Mouse (Mus musculus) intestine, embryonic 15.5 days (tissue): ENCODE data around the gene Tfrc. TPM values are rescaled to one million over a fixed set of nuclear protein-coding genes. Genes with fewer than 3 reads are reported as not detected.
A peak's percentile ranks its signal among the peaks of the same experiment; 100 is the strongest.

Experiments used
- ATAC-seq: fragments of 200-750 bp; cut with Nextera tagmentation; 2 replicates; pipeline ENCODE4 v1.8.0; 2017; ENCODE audit warnings: moderate TSS enrichment, moderate library complexity
- H3K27ac ChIP-seq: fragments of 300-500 bp; sonication (generic); 2 replicates; pipeline ENCODE4 v1.5.1; 2015; ENCODE audit warnings: mild to moderate bottlenecking, inconsistent platforms
- H3K27me3 ChIP-seq: fragments of 300-500 bp; sonication (generic); replicated peaks from 2 replicates; pipeline ENCODE4 v1.6.1; 2015; ENCODE audit warnings: inconsistent platforms
- H3K36me3 ChIP-seq: fragments of 300-500 bp; sonication (generic); 2 replicates; pipeline ENCODE4 v1.6.1; 2015; ENCODE audit warnings: inconsistent platforms
- H3K4me1 ChIP-seq: fragments of 300-500 bp; sonication (generic); replicated peaks from 2 replicates; pipeline ENCODE4 v1.6.1; 2015; ENCODE audit warnings: inconsistent platforms
- H3K4me2 ChIP-seq: fragments of 300-500 bp; sonication (generic); replicated peaks from 2 replicates; pipeline ENCODE4 v1.6.1; 2015; ENCODE audit warnings: mild to moderate bottlenecking, inconsistent platforms
- H3K4me3 ChIP-seq: fragments of 300-500 bp; sonication (generic); replicated peaks from 2 replicates; pipeline ENCODE4 v1.5.1; 2015; ENCODE audit warnings: inconsistent platforms
- H3K9ac ChIP-seq: fragments of 300-500 bp; sonication (generic); 2 replicates; pipeline ENCODE4 v1.6.1; 2015; ENCODE audit warnings: inconsistent platforms
- H3K9me3 ChIP-seq: fragments of 300-500 bp; sonication (generic); 2 replicates; pipeline ENCODE4 v1.6.1; 2016; ENCODE audit warnings: inconsistent platforms
- WGBS: fragments of 180-500 bp; shearing (Covaris S2); methylation state at CpG from one replicate; pipeline ENCODE4 v1.1.7; 2015; 5-methylcytosine and 5-hydroxymethylcytosine counted together
- polyA plus RNA-seq: library from polyadenylated mRNA; unstranded; fragments of >200 nt; fragmentation: Nextera tagmentation; extraction: Ambion mirVana; gene quantifications from 2 replicates; pipeline ENCODE4 v1.2.1, GENCODE M21; 2015

Tfrc gene
- 88.1 and 103 TPM in 2 replicates for polyA plus RNA-seq

DNA sequence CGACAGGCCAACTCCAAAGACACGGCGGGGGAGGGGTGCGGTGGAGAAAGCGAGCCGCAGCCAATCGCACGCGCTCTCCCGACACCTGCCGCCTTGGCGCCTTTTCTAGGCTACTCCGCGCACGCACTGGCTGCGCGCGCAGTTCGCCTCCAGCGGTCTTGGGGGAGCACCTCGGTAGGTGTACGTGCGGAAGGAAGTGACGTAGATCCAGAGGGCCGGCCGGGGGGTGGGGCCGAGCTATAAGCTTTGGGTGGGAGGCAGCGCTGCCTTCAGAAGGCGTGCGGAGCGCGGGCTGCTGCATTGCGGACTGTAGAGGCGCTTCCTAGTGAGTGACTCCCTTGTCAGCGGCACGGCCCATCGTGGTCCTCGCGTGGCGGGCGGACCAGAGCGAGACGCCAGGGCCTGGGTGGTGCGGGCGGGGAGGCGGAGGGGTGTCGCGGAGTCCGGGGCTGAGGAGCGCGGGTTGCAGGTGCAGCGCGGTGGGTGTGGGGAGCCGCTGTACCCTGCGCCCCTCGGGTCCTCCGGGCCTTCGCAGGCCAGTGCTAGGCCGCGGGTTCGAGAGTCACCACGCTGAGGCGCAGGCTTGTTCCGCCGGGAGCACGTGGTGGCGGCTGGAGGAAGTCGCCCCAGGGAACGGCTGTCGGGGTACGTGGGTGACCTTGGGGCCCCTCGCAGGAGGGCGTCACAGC, at the start of gene Tfrc:
Gene Tfrc (plus strand): TSS at position 209 of the 689 bp plus-strand sequence.
- Histone ChIP-seq H3K4me1 (no peaks in the 10 kb centered on the region), H3K27me3 (no peaks in the 10 kb centered on the region), H3K9ac (peak within 1 kb of the TSS; percentile 84), H3K4me2 (peak within 1 kb of the TSS; percentile 78), H3K36me3 (no peaks in the 10 kb centered on the region), H3K4me3 (peak within 1 kb of the TSS; percentile 77), H3K9me3 (no peaks in the 10 kb centered on the region), H3K27ac (peak within 1 kb of the TSS; percentile 95)
- peak; percentile 98 for ATAC-seq
- under 1% methylated on average over 70 of the region's 73 CpGs for WGBS

DNA sequence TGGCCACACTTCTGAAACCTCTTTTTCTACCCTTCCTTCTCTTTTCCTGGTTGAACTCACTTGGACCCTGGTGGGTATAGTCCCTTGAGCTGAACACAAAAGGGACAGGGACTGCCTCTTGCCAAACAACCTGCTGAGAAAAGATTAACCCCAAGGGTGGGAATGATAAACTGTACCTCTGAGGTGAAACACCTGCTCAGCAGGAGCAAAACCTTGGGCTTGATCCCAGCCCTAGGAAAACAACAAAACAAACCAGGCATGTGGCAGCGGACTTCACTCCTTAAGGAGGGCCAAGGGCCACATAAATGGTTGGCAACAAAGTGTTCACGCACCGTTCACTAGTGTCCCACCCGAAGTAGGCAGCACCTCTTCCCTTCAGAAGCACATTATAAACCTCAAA, 49.2 kb upstream of the Tfrc start:
- Histone ChIP-seq H3K4me1 (no peaks in the 10 kb centered on the region), H3K9me3 (no peaks in the 10 kb centered on the region), H3K27me3 (no peaks in the 10 kb centered on the region), H3K4me3 (no peak overlapping the region), H3K9ac (no peak overlapping the region), H3K36me3 (no peaks in the 10 kb centered on the region), H3K4me2 (no peak overlapping the region), H3K27ac (no peak overlapping the region)
- 61% methylated on average over 4 of the region's 4 CpGs for WGBS
- no peak for ATAC-seq

DNA sequence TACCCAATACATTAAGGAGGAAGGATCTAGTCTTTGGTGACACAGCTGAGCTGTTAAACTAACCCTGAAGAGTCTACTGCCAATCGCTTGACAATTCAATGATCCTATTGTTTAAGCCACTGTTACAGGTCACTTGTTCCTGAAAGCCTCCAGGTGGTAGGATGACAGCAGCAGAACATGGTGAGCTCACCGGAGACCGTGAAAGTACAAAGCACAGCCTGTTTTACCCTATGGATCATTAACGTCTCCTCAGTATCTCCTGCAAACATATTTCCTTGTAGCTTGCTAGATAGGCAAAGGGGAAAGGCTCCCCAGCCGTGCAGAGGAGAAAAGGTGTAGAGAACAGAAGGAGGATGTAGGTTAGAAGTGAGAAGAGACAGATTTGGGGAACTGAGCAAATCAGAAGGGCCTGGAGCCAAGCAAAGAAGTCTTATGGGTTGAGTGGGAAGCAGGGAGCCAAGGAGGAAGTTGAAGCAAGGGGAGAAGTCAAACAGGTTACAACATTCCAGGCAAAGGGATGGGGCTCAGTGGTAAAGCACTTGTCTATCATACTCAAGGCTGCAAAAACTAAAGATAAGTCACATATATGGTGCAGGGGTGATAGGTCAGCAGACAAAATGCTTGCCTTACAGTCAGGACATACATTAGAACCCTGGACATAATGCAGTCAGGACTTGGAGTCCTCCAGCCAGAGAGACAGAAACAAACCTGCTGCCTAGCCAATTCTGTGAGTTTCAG, 45.5 kb upstream of the Tfrc start:
- ATAC-seq = peak; percentile 88
- peak overlapping the region; percentile 64 for H3K27ac ChIP-seq
- no peak overlapping the region for H3K9ac ChIP-seq
- H3K36me3 ChIP-seq = no peaks in the 10 kb centered on the region
- no peaks in the 10 kb centered on the region for H3K9me3 ChIP-seq
- 44% methylated on average over 5 of the region's 5 CpGs for WGBS
- no peak overlapping the region for H3K4me2 ChIP-seq
- no peak overlapping the region for H3K4me3 ChIP-seq
- no peaks in the 10 kb centered on the region for H3K4me1 ChIP-seq
- no peaks in the 10 kb centered on the region for H3K27me3 ChIP-seq

DNA sequence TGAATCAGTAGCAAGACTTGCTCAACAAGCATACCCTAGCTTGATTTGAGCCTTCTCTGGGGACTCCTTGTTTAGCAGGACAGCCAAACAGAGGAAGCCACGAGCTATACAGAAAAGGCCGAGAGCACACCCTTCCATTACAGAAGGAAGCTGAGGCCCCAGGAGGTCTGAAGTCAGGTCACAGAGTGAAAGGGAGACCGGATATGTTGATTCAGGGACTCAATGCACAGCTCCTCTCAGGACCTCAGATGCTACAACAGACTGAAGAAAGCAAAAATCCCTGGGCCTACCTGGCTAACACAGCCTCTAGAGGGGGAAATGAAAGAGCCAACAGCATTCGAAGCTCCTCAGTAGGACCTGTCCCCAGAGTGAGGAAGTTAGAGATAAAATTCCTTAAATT, 41.4 kb upstream of the Tfrc start:
- no peak for ATAC-seq
- 69% methylated on average over 4 of the region's 4 CpGs for WGBS
- Histone ChIP-seq H3K4me2 (no peak overlapping the region), H3K27me3 (no peaks in the 10 kb centered on the region), H3K27ac (no peak overlapping the region), H3K4me3 (no peak overlapping the region), H3K36me3 (no peaks in the 10 kb centered on the region), H3K9me3 (no peaks in the 10 kb centered on the region), H3K4me1 (no peaks in the 10 kb centered on the region), H3K9ac (no peak overlapping the region)

DNA sequence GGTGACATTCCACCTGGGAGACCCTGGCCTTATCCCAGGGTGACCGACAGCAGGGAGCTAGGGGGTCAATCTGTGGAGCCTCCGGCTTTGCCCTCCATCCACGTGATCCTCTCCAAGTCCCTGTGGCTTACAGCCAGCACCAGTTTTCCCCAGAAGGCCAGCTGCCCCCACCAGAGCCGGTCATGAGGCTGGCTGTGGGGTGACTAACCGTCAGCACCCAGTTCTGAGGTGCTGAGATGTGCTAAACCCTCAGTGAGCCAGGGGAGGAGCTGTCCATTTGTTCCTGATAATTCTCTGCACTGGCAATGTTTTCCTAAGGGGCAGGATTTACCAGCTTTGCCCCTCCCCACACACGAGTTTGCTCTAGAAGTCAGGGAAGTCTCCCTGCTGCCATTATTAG, 40.3 kb upstream of the Tfrc start:
- Histone ChIP-seq H3K27ac (no peak overlapping the region), H3K4me3 (no peak overlapping the region), H3K9me3 (no peaks in the 10 kb centered on the region), H3K9ac (no peak overlapping the region), H3K4me1 (no peaks in the 10 kb centered on the region), H3K36me3 (no peaks in the 10 kb centered on the region), H3K27me3 (no peaks in the 10 kb centered on the region), H3K4me2 (no peak overlapping the region)
- 60% methylated on average over 6 of the region's 6 CpGs for WGBS
- no peak for ATAC-seq

DNA sequence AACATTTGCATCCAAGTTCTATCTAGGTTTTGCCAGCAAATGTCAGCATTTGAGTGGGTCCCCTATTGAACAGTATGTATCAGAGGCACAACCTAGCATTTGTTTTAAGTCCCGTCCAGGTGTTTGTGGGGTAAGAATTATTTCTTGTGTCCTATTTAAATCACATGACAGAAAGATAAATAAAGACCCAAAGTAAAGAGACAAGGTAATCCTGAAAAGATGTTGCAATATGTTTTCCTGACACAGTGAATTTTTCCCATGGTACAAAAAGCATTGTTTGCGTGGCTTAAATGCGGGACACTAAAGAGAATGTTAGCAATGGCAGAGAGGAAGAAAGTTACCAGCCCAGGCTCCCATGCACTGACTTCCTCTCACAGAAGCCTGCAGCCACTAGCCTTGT, 38.7 kb upstream of the Tfrc start:
- 75% methylated on average over 3 of the region's 3 CpGs for WGBS
- Histone ChIP-seq H3K4me3 (no peak overlapping the region), H3K9ac (no peak overlapping the region), H3K4me2 (no peak overlapping the region), H3K27ac (no peak overlapping the region), H3K9me3 (no peaks in the 10 kb centered on the region), H3K36me3 (no peaks in the 10 kb centered on the region), H3K27me3 (no peaks in the 10 kb centered on the region), H3K4me1 (no peaks in the 10 kb centered on the region)
- no peak for ATAC-seq

DNA sequence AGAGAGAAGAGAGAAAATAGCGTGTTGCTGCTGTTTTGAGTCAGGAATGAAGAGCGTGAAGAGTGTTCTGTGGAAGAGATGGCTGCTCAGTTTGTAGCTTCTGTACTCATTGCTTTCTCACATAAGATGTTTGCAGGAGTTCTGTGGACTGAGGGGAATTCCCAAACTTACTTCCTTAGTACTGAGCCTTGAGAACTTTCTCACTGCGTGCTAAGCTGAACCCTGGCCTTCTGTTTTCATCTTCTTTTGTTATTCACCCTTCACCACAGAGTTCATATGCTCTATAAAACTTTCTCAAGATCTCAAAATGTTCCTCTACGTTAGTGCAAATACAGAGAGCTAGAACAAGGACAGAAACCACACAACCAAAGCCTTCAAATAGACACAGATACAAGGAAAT, 36.2 kb upstream of the Tfrc start:
- Histone ChIP-seq H3K9me3 (no peaks in the 10 kb centered on the region), H3K4me1 (no peaks in the 10 kb centered on the region), H3K27ac (no peak overlapping the region), H3K4me3 (no peak overlapping the region), H3K27me3 (no peaks in the 10 kb centered on the region), H3K4me2 (no peak overlapping the region), H3K9ac (no peak overlapping the region), H3K36me3 (no peaks in the 10 kb centered on the region)
- no peak for ATAC-seq
- WGBS = 79% methylated on average over 4 of the region's 4 CpGs

DNA sequence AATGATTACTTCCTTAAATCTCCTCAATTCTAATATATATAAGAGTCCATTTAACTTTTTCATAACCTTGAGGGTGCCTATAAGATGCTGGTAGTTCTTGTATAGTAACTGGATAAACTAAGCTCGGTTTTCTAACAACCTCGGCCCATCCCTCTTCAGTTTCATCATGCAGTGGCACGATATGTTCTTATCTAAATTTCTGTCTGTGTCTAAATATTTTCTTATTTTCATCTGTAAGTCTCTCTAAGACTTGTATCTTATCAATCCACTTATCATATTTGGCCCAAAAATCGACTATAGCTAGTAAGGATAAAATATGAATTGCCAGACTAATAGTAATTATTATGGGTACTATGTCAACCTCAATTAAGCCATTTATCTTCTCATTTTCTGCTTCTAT, 22.2 kb upstream of the Tfrc start:
- Histone ChIP-seq H3K9ac (no peak overlapping the region), H3K4me2 (no peak overlapping the region), H3K4me1 (no peaks in the 10 kb centered on the region), H3K9me3 (no peaks in the 10 kb centered on the region), H3K36me3 (no peaks in the 10 kb centered on the region), H3K27ac (no peak overlapping the region), H3K27me3 (no peaks in the 10 kb centered on the region), H3K4me3 (no peak overlapping the region)
- ATAC-seq = no peak
- WGBS = 85% methylated on average over 4 of the region's 4 CpGs

DNA sequence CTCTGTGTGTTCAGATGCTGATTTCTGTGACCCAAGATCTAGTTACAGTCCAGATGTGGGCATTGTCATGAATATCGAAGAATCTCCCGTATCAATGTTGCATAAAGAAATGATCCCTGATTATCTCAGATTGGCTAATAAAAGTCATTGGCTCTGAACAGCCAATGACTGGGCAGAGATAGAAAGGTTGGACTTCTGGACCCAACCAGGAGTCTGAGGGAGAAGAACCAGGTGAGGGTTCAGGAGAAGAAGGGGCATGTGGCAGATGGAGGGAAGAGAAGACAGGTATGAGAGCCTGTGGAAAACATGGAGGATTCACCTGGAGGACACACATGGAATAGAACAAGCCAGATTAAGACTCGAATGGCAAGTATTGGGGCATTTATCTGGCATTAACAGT, 20.2 kb upstream of the Tfrc start:
- peak; percentile 47; the same call in 1 of the 2 replicates for ATAC-seq

DNA sequence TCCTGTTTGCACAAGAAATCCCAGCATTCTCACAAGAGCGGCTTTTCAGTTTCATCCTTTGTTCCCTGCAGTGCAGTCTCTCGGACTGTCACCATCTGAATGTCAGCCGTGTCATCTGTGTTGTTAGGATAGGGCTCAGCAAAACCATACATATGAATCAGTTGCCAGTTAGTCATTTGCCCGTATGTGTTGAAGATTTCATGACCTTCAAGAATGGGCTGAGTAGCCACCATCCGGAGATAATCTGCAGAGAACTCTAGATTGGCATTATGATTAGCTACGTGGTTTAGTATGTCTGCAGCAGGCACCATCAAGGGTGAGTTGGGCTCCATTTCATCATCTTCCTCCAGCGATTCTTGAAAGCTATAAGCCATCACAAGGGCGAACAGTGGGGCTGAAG, 17.2 kb upstream of the Tfrc start:
- H3K4me2 ChIP-seq = no peak overlapping the region
- H3K27me3 ChIP-seq = no peaks in the 10 kb centered on the region
- H3K4me1 ChIP-seq = no peaks in the 10 kb centered on the region
- no peaks in the 10 kb centered on the region for H3K36me3 ChIP-seq
- H3K27ac ChIP-seq = no peak overlapping the region
- WGBS = 87% methylated on average over 8 of the region's 8 CpGs
- H3K9me3 ChIP-seq = no peaks in the 10 kb centered on the region
- no peak for ATAC-seq
- H3K4me3 ChIP-seq = no peak overlapping the region
- no peak overlapping the region for H3K9ac ChIP-seq

More for the DNA sequence above, 20.2 kb upstream of the Tfrc start:
- no peak overlapping the region for H3K27ac ChIP-seq
- H3K9me3 ChIP-seq = no peaks in the 10 kb centered on the region
- H3K9ac ChIP-seq = no peak overlapping the region
- H3K27me3 ChIP-seq = no peaks in the 10 kb centered on the region
- no peak overlapping the region for H3K4me2 ChIP-seq
- no peak overlapping the region for H3K4me3 ChIP-seq
- WGBS = 81% methylated on average over 3 of the region's 3 CpGs
- H3K36me3 ChIP-seq = no peaks in the 10 kb centered on the region
- no peaks in the 10 kb centered on the region for H3K4me1 ChIP-seq

DNA sequence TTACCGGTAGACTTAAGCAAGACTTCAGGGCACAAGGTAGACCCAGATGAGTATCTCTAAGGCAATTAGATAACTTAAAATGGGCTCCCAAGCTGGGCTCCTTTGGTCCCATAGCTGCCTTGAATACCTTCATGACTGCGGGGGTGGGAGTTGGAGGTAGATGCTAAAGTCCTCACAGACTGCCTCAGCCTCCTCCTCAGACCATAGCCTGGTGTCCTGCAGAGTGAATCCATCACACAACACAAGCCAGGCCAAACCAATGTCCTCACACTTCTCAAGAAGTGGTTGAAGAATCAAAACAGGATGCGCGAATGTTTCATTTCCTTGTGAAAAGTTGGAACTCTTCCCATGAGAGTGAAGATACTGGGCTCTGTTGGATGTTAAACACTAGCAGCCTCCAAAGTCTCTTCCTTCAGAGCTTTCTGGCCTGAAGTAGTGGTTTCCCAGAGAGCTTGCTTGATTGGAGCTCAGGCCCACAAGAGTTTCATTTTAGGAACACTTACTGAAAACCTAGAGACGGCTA, 15.4 kb upstream of the Tfrc start:
- Histone ChIP-seq H3K27me3 (no peaks in the 10 kb centered on the region), H3K36me3 (no peaks in the 10 kb centered on the region), H3K9me3 (no peaks in the 10 kb centered on the region), H3K27ac (no peak overlapping the region), H3K9ac (no peak overlapping the region), H3K4me2 (no peak overlapping the region), H3K4me1 (no peaks in the 10 kb centered on the region), H3K4me3 (no peak overlapping the region)
- WGBS = 82% methylated on average over 5 of the region's 5 CpGs
- no peak for ATAC-seq

DNA sequence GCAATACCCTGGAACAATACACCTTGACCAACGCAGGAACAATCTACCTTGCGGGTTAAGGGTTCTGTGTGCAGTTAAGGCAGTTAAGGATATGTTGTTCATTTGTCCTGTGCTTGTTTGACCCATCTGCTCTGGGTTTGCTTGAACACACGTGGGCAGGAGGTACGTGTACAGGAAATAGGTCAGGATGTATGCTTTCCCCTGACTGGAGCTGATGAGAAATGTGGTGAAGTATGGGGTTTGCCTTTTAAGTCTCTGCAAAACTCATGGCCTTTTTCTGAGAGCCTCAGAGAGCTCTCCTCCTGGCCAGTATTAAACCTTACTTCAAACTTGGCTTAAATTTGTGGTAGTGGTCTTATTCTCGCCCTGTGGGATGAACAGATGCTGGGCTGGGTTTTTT, 14.8 kb upstream of the Tfrc start:
- no peak overlapping the region for H3K4me3 ChIP-seq
- H3K4me1 ChIP-seq = no peaks in the 10 kb centered on the region
- H3K36me3 ChIP-seq = no peaks in the 10 kb centered on the region
- H3K4me2 ChIP-seq = no peak overlapping the region
- no peaks in the 10 kb centered on the region for H3K27me3 ChIP-seq
- ATAC-seq = no peak
- 75% methylated on average over 5 of the region's 5 CpGs for WGBS
- no peaks in the 10 kb centered on the region for H3K9me3 ChIP-seq
- H3K27ac ChIP-seq = no peak overlapping the region
- H3K9ac ChIP-seq = no peak overlapping the region

DNA sequence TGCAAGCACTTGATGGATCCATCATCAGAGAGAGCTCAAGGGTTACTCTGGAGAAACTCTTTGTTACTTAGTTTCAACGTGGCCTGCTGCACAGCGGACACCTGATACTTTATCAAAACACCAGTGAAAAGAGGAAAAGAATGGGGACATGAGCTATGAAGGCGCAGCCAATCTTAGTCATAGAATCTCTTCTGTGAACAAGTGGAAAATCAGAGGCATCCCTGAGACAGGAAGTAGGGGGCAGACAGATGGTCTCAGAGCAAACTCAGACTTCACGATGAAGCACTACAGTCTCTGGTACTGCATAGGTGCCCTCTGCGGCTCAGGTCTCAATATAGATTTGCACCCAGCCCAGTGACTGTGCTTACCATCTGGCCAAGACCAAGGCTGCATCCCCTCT, 14.0 kb upstream of the Tfrc start:
- Histone ChIP-seq H3K4me1 (no peaks in the 10 kb centered on the region), H3K36me3 (no peaks in the 10 kb centered on the region), H3K27me3 (no peaks in the 10 kb centered on the region), H3K4me3 (no peak overlapping the region), H3K27ac (no peak overlapping the region), H3K9ac (no peak overlapping the region), H3K4me2 (no peak overlapping the region), H3K9me3 (no peaks in the 10 kb centered on the region)
- ATAC-seq = no peak
- 83% methylated on average over 5 of the region's 5 CpGs for WGBS
